Mouse (Mus musculus) liver, embryonic 14.5 days (tissue): ENCODE data around the gene Metap2. TPM values are rescaled to one million over a fixed set of nuclear protein-coding genes. Genes with fewer than 3 reads are reported as not detected.

ENCODE experiments used
- ATAC-seq: fragments of 200-750 bp; cut with Nextera tagmentation; 2 replicates; pipeline ENCODE4 v1.8.0; 2017; ENCODE audit warnings: moderate number of reproducible peaks, mild to moderate bottlenecking, moderate library complexity; ENCODE audit not compliant: insufficient read depth
- DNase-seq, 3 experiments: peaks; one replicate each; pipeline ENCODE4 v3.0.0-alpha.2; 2012 to 2013; ENCODE audit warnings: low read depth in 3 of 3, low spot score in 3 of 3
- H3K27ac ChIP-seq: fragments of 300-500 bp; sonication (generic); 2 replicates; pipeline ENCODE4 v1.5.1; 2014; ENCODE audit warnings: moderate library complexity, mild to moderate bottlenecking, control low read depth, inconsistent platforms
- H3K27me3 ChIP-seq: fragments of 300-500 bp; sonication (generic); 2 replicates; pipeline ENCODE4 v1.6.1; 2014; ENCODE audit warnings: mild to moderate bottlenecking, low read length, moderate library complexity; ENCODE audit not compliant: control insufficient read depth, insufficient read depth
- H3K36me3 ChIP-seq: fragments of 300-500 bp; sonication (generic); replicated peaks from 2 replicates; pipeline ENCODE4 v1.6.1; 2014; ENCODE audit warnings: low read depth; ENCODE audit not compliant: control insufficient read depth, insufficient read depth
- H3K4me1 ChIP-seq, 2 experiments: fragments of 200-500 bp in 1 of 2; fragments of 300-500 bp in 1 of 2; sonication (generic) in 1 of 2; replicated peaks; 2 replicates each; pipeline ENCODE4 v1.6.1; 2012 to 2014; ENCODE audit warnings: antibody characterized with exemption in 1 of 2, inconsistent platforms in 1 of 2, low read length in 1 of 2; ENCODE audit not compliant: control insufficient read depth in 2 of 2, insufficient read depth in 2 of 2
- H3K4me2 ChIP-seq: fragments of 300-500 bp; sonication (generic); 2 replicates; pipeline ENCODE4 v1.6.1; 2014; ENCODE audit warnings: low read depth, mild to moderate bottlenecking, control low read depth, moderate library complexity
- H3K4me3 ChIP-seq, 2 experiments: fragments of 200-500 bp in 1 of 2; fragments of 300-500 bp in 1 of 2; sonication (generic) in 1 of 2; 2 replicates each; pipeline ENCODE4 v1.5.1; 2012 to 2014; ENCODE audit warnings: low read depth in 2 of 2, low read length in 2 of 2, mild to moderate bottlenecking in 2 of 2, control low read depth in 1 of 2, inconsistent platforms in 1 of 2, moderate library complexity in 1 of 2; ENCODE audit not compliant: insufficient read depth in 1 of 2
- H3K9ac ChIP-seq: fragments of 300-500 bp; sonication (generic); replicated peaks from 2 replicates; pipeline ENCODE4 v1.6.1; 2014; ENCODE audit warnings: mild to moderate bottlenecking, control low read depth, moderate library complexity
- H3K9me3 ChIP-seq: fragments of 300-500 bp; sonication (generic); 2 replicates; pipeline ENCODE4 v1.6.1; 2016; ENCODE audit warnings: low read length, mixed read lengths; ENCODE audit not compliant: control insufficient read depth
- CTCF ChIP-seq: IDR thresholded peaks from 2 replicates; pipeline ENCODE4 v1.5.1; 2016; ENCODE audit warnings: antibody characterized with exemption, low read depth, control low read depth
- EP300 ChIP-seq: IDR thresholded peaks from 2 replicates; pipeline ENCODE4 v1.6.1; 2016; ENCODE audit warnings: antibody characterized with exemption, low read depth
- WGBS: fragments of 180-500 bp; shearing (Covaris S2); extraction: QIAGEN DNeasy Blood & Tissue Kit; methylation state at CpG from one replicate; pipeline ENCODE4 v1.1.7; 2014; ENCODE audit not compliant: insufficient replicate concordance; 5-methylcytosine and 5-hydroxymethylcytosine counted together
- polyA plus RNA-seq, 2 experiments: library from polyadenylated mRNA; depleted of rRNA in 1 of 2; stranded (reverse) in 1 of 2; unstranded in 1 of 2; fragments of >200 nt; fragmentation: Nextera tagmentation in 1 of 2; extraction: Ambion mirVana in 1 of 2; gene quantifications; 2 replicates each; pipeline versions ENCODE4 v1.2.1 to v1.2.3; 2012 to 2014

Gene Metap2
- polyA plus RNA-seq, 2 experiments = 176 to 181 TPM

GRCm38 (mm10) chr10:93931431-93931830 is 34.5 kb upstream of the Metap2 start:
- DNase-seq (no peak), ATAC-seq (no peak)
- H3K4me2 ChIP-seq = no peak overlapping the region
- WGBS = 67% methylated on average over 9 of the region's 9 CpGs
- no peaks in the 10 kb centered on the region for H3K36me3 ChIP-seq
- H3K4me1 ChIP-seq = no peaks in the 10 kb centered on the region
- H3K27ac ChIP-seq = no peak overlapping the region
- no peaks in the 10 kb centered on the region for H3K9me3 ChIP-seq
- H3K27me3 ChIP-seq = no peaks in the 10 kb centered on the region; the same call in 1 of the 2 replicates
- no peak for TF ChIP-seq CTCF
- no peak for TF ChIP-seq EP300
- no peak overlapping the region for H3K9ac ChIP-seq
- H3K4me3 ChIP-seq = no peak overlapping the region

GRCm38 (mm10) chr10:93930236-93930824 is 33.4 kb upstream of the Metap2 start:
- TF ChIP-seq CTCF (no peak), EP300 (no peak)
- DNase-seq = no peak
- Histone ChIP-seq H3K9me3 (no peaks in the 10 kb centered on the region), H3K36me3 (no peaks in the 10 kb centered on the region), H3K27me3 (no peaks in the 10 kb centered on the region; the same call in 1 of the 2 replicates), H3K27ac (no peak overlapping the region), H3K4me3 (no peak overlapping the region), H3K4me2 (no peak overlapping the region), H3K4me1 (no peaks in the 10 kb centered on the region), H3K9ac (no peak overlapping the region)
- 54% methylated on average over 4 of the region's 4 CpGs for WGBS
- ATAC-seq = no peak

GRCm38 (mm10) chr10:93924666-93925065 is 27.8 kb upstream of the Metap2 start:
- Histone ChIP-seq H3K27ac (no peak overlapping the region), H3K27me3 (no peaks in the 10 kb centered on the region), H3K36me3 (no peaks in the 10 kb centered on the region), H3K9ac (no peak overlapping the region), H3K9me3 (no peaks in the 10 kb centered on the region), H3K4me3 (no peak overlapping the region), H3K4me1 (peaks cover 2 to 5% of the 10 kb centered on the region in 2 experiments), H3K4me2 (no peak overlapping the region)
- ATAC-seq (no peak), DNase-seq (no peak)
- no peak for TF ChIP-seq EP300
- no peak for TF ChIP-seq CTCF
- 73% methylated on average over 5 of the region's 5 CpGs for WGBS

- no peak overlapping the region for H3K9ac ChIP-seq
- H3K4me3 ChIP-seq = no peak overlapping the region
- H3K27ac ChIP-seq = no peak overlapping the region
- peaks cover 14 to 18% of the 10 kb centered on the region in 2 experiments for H3K4me1 ChIP-seq
- 32% methylated on average over 4 of the region's 4 CpGs for WGBS
- ATAC-seq (no peak), DNase-seq (peak in 1 of 3 experiments; percentile 53)
- TF ChIP-seq EP300 = no peak
- TF ChIP-seq CTCF = no peak
- no peaks in the 10 kb centered on the region for H3K36me3 ChIP-seq
- no peak overlapping the region for H3K4me2 ChIP-seq
- H3K27me3 ChIP-seq = no peaks in the 10 kb centered on the region
- H3K9me3 ChIP-seq = no peaks in the 10 kb centered on the region
Observed at GRCm38 (mm10) chr10:93921160-93921559, 24.3 kb upstream of the Metap2 start.

- no peak overlapping the region for H3K4me3 ChIP-seq
- WGBS = 34% methylated on average over 13 of the region's 13 CpGs
- TF ChIP-seq CTCF (no peak), EP300 (no peak)
- no peaks in the 10 kb centered on the region for H3K36me3 ChIP-seq
- H3K27ac ChIP-seq = no peak overlapping the region
- H3K27me3 ChIP-seq = no peaks in the 10 kb centered on the region
- H3K4me2 ChIP-seq = no peak overlapping the region
- no peak for ATAC-seq
- H3K9ac ChIP-seq = no peak overlapping the region
- DNase-seq = no peak
- no peaks in the 10 kb centered on the region for H3K9me3 ChIP-seq
- peaks cover 14 to 27% of the 10 kb centered on the region in 2 experiments for H3K4me1 ChIP-seq
Observed at GRCm38 (mm10) chr10:93919227-93919626, 22.3 kb upstream of the Metap2 start.
